Mouse (Mus musculus): ENCODE data around the gene Chrdl2.

DNA sequence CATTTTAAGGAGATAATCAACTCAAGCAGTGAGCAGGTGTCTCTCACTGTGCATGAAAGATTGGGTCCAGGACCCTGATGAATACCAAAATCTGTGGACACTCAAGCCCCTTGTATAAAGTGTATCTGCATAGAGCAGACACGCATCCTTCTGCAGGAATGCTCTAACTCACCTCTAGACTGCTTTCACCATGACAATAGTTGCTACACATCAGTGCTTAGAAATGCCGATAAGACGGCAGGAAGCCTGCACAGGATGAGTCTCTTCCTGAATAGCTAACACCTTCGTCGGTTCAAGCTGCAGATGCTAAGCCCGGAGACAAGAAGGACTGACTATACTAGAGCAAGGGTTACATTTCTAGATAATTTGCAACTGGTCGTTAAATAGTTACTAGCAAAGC lies 10.8 kb upstream of the Chrdl2 start:
- TF ChIP-seq CTCF (IDR thresholded peaks at IDR 0.05; ENCODE audit: extremely low read depth, insufficient read depth, insufficient read length, insufficient replicate concordance) (no peak), POLR2A (IDR thresholded peaks at IDR 0.05; ENCODE audit: low read depth, low read length) (no peak)

Data from spleen, adult 2 months (tissue).